Mouse (Mus musculus): ENCODE results near the gene Ksr2. TPM values are rescaled to one million over a fixed set of nuclear protein-coding genes. Genes with fewer than 3 reads are reported as not detected.

The Ksr2 gene
- polyA plus RNA-seq, 1 experiment from 2014 or later, result 0.19 TPM

DNA sequence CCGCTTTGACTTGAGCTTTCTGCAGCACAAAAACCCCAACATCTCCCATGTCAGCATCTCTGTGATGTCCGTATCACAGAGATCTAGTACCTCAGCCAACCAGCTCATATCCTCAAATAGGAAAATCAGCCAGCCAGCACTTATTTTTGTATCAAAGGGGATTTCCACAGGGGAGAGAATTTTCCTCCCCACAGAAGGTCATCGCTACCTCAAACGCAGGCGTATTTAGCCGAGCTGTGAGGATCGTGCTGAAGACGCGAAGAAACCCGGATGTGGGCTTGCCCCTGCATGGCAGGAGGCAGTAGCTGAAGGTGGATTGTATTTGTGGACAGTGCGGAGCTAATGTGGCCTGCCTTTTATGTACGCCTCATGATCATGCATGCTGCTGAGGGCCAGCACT is 67.8 kb downstream of the Ksr2 start:
- Histone ChIP-seq H3K4me2 (no peak overlapping the region), H3K36me3 (ENCODE audit: control insufficient read depth, insufficient read depth, low read length) (no peaks in the 10 kb centered on the region), H3K27ac (ENCODE audit: low read depth, low read length) (no peak overlapping the region), H3K9ac (ENCODE audit: low read depth, low read length) (no peak overlapping the region), H3K4me3 (ENCODE audit: low read depth, low read length) (no peak overlapping the region), H3K27me3 (ENCODE audit: control insufficient read depth, insufficient read depth, low read length) (no peaks in the 10 kb centered on the region), H3K9me3 (replicated peaks; ENCODE audit: control insufficient read depth, low read length) (no peaks in the 10 kb centered on the region), H3K4me1 (ENCODE audit: control insufficient read depth, insufficient read depth, low read length) (no peaks in the 10 kb centered on the region)
- no peak for ATAC-seq (replicated peaks; ENCODE audit: insufficient number of reproducible peaks, low FRiP score, low TSS enrichment)
- 80% methylated on average over 12 of the region's 12 CpGs for WGBS (ENCODE audit: insufficient replicate concordance)

- Histone ChIP-seq H3K4me2 (no peak overlapping the region), H3K27ac (ENCODE audit: low read depth, low read length) (no peak overlapping the region), H3K4me1 (ENCODE audit: control insufficient read depth, insufficient read depth, low read length) (no peaks in the 10 kb centered on the region), H3K36me3 (ENCODE audit: control insufficient read depth, insufficient read depth, low read length) (no peaks in the 10 kb centered on the region), H3K4me3 (ENCODE audit: low read depth, low read length) (no peak overlapping the region), H3K9ac (ENCODE audit: low read depth, low read length) (no peak overlapping the region), H3K9me3 (replicated peaks; ENCODE audit: control insufficient read depth, low read length) (no peaks in the 10 kb centered on the region), H3K27me3 (ENCODE audit: control insufficient read depth, insufficient read depth, low read length) (no peaks in the 10 kb centered on the region)
- 60% methylated on average over 11 of the region's 11 CpGs for WGBS (ENCODE audit: insufficient replicate concordance)
- ATAC-seq (replicated peaks; ENCODE audit: insufficient number of reproducible peaks, low FRiP score, low TSS enrichment), result no peak
Observed at GRCm38 (mm10) chr5:117482013-117482412, 68.2 kb downstream of the Ksr2 start.

GRCm38 (mm10) chr5:117485411-117485810 is 71.6 kb downstream of the Ksr2 start:
- no peak overlapping the region for H3K9ac ChIP-seq (ENCODE audit: low read depth, low read length)
- WGBS (ENCODE audit: insufficient replicate concordance), result 58% methylated on average over 6 of the region's 6 CpGs
- no peak overlapping the region for H3K4me2 ChIP-seq
- no peaks in the 10 kb centered on the region for H3K27me3 ChIP-seq (ENCODE audit: control insufficient read depth, insufficient read depth, low read length)
- no peaks in the 10 kb centered on the region for H3K9me3 ChIP-seq (replicated peaks; ENCODE audit: control insufficient read depth, low read length)
- no peak overlapping the region for H3K27ac ChIP-seq (ENCODE audit: low read depth, low read length)
- H3K36me3 ChIP-seq (ENCODE audit: control insufficient read depth, insufficient read depth, low read length), result no peaks in the 10 kb centered on the region
- H3K4me1 ChIP-seq (ENCODE audit: control insufficient read depth, insufficient read depth, low read length), result no peaks in the 10 kb centered on the region
- no peak for ATAC-seq (replicated peaks; ENCODE audit: insufficient number of reproducible peaks, low FRiP score, low TSS enrichment)
- no peak overlapping the region for H3K4me3 ChIP-seq (ENCODE audit: low read depth, low read length)

GRCm38 (mm10) chr5:117486092-117486491 is 72.3 kb downstream of the Ksr2 start:
- ATAC-seq (replicated peaks; ENCODE audit: insufficient number of reproducible peaks, low FRiP score, low TSS enrichment), result no peak
- H3K4me1 ChIP-seq (ENCODE audit: control insufficient read depth, insufficient read depth, low read length), result no peaks in the 10 kb centered on the region

DNA sequence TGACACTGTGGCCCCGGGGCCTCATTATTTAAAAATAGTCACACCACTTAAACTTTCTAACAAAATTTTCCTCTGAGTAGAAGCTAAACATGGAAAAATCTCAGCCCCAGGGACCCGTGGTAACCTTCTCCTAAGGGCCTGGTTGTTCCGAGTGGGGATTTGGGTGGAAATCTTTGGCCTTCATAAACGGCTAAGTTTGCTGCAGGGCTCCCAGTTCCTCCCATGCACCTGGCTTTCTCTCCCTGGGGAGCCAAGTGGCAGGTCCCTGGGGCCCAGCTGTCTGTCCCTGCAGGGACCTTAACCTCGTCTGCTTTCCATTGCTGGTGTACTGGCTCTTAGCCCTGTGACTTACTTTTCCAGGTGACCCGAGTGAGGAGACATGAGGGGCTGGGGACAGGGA is 74.4 kb downstream of the Ksr2 start:
- ATAC-seq (replicated peaks; ENCODE audit: insufficient number of reproducible peaks, low FRiP score, low TSS enrichment), result no peak
- H3K4me3 ChIP-seq (ENCODE audit: low read depth, low read length), result no peak overlapping the region
- no peak overlapping the region for H3K4me2 ChIP-seq

More at GRCm38 (mm10) chr5:117486092-117486491, 72.3 kb downstream of the Ksr2 start:
- Histone ChIP-seq H3K36me3 (ENCODE audit: control insufficient read depth, insufficient read depth, low read length) (no peaks in the 10 kb centered on the region), H3K27ac (ENCODE audit: low read depth, low read length) (no peak overlapping the region), H3K9ac (ENCODE audit: low read depth, low read length) (no peak overlapping the region), H3K4me3 (ENCODE audit: low read depth, low read length) (no peak overlapping the region), H3K4me2 (no peak overlapping the region), H3K9me3 (replicated peaks; ENCODE audit: control insufficient read depth, low read length) (no peaks in the 10 kb centered on the region), H3K27me3 (ENCODE audit: control insufficient read depth, insufficient read depth, low read length) (no peaks in the 10 kb centered on the region)
- WGBS (ENCODE audit: insufficient replicate concordance), result 64% methylated on average over 7 of the region's 7 CpGs

DNA sequence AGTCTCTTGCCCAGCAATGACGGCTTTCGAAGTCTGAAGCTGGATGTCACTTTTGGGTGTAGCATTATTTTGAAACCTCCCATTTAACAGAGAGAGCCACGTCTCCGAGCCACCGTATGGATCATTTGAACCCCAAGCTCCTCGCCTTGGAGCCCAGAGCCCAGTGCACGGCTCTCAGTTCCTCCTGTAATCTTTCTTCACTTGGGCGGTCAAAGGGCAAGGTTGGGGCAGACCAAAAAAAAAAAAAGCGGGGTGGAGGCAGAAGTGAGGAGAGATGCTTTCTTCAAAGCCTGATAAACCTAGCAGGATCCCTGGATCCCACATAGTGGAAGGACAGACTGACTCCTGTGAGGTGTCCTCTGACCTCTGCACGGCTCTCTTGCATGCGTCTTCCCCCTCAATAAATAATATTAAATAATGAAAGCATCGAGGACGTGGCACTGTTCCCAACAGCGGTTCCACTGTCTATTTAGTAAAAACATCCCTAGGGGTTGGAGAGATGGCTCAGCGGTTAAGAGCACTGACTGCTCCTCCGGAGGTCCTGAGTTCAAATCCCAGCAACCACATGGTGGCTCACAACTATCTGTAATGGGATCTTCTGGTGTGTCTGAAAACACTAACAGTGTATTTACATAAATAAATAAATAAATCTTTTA is 75.0 kb downstream of the Ksr2 start:
- Histone ChIP-seq H3K27ac (ENCODE audit: low read depth, low read length) (no peak overlapping the region), H3K9me3 (replicated peaks; ENCODE audit: control insufficient read depth, low read length) (no peaks in the 10 kb centered on the region), H3K4me2 (no peak overlapping the region), H3K4me3 (ENCODE audit: low read depth, low read length) (no peak overlapping the region), H3K27me3 (ENCODE audit: control insufficient read depth, insufficient read depth, low read length) (no peaks in the 10 kb centered on the region), H3K9ac (ENCODE audit: low read depth, low read length) (no peak overlapping the region), H3K4me1 (ENCODE audit: control insufficient read depth, insufficient read depth, low read length) (0 out of 2 replicates have a peak, but pooled peaks cover 11% of the 10 kb centered on the region), H3K36me3 (ENCODE audit: control insufficient read depth, insufficient read depth, low read length) (no peaks in the 10 kb centered on the region)
- WGBS (ENCODE audit: insufficient replicate concordance), result 81% methylated on average over 16 of the region's 16 CpGs
- no peak for ATAC-seq (replicated peaks; ENCODE audit: insufficient number of reproducible peaks, low FRiP score, low TSS enrichment)

More for the DNA sequence above, 74.4 kb downstream of the Ksr2 start:
- 75% methylated on average over 6 of the region's 6 CpGs for WGBS (ENCODE audit: insufficient replicate concordance)
- Histone ChIP-seq H3K27me3 (ENCODE audit: control insufficient read depth, insufficient read depth, low read length) (no peaks in the 10 kb centered on the region), H3K27ac (ENCODE audit: low read depth, low read length) (no peak overlapping the region), H3K4me1 (ENCODE audit: control insufficient read depth, insufficient read depth, low read length) (0 out of 2 replicates have a peak, but pooled peaks cover 5% of the 10 kb centered on the region), H3K9me3 (replicated peaks; ENCODE audit: control insufficient read depth, low read length) (no peaks in the 10 kb centered on the region), H3K9ac (ENCODE audit: low read depth, low read length) (no peak overlapping the region), H3K36me3 (ENCODE audit: control insufficient read depth, insufficient read depth, low read length) (no peaks in the 10 kb centered on the region)

- ATAC-seq (replicated peaks; ENCODE audit: insufficient number of reproducible peaks, low FRiP score, low TSS enrichment), result peak; percentile 37; the same call in 1 of the 2 replicates
- Histone ChIP-seq H3K4me3 (ENCODE audit: low read depth, low read length) (no peak overlapping the region), H3K27ac (ENCODE audit: low read depth, low read length) (no peak overlapping the region), H3K4me2 (peak overlapping the region; percentile 45), H3K36me3 (ENCODE audit: control insufficient read depth, insufficient read depth, low read length) (no peaks in the 10 kb centered on the region), H3K4me1 (ENCODE audit: control insufficient read depth, insufficient read depth, low read length) (0 out of 2 replicates have a peak, but pooled peaks cover 11% of the 10 kb centered on the region), H3K9me3 (replicated peaks; ENCODE audit: control insufficient read depth, low read length) (no peaks in the 10 kb centered on the region), H3K9ac (ENCODE audit: low read depth, low read length) (no peak overlapping the region), H3K27me3 (ENCODE audit: control insufficient read depth, insufficient read depth, low read length) (no peaks in the 10 kb centered on the region)
- WGBS (ENCODE audit: insufficient replicate concordance), result 22% methylated on average over 31 of the region's 31 CpGs
Observed at GRCm38 (mm10) chr5:117492933-117493863, 79.4 kb downstream of the Ksr2 start.

DNA sequence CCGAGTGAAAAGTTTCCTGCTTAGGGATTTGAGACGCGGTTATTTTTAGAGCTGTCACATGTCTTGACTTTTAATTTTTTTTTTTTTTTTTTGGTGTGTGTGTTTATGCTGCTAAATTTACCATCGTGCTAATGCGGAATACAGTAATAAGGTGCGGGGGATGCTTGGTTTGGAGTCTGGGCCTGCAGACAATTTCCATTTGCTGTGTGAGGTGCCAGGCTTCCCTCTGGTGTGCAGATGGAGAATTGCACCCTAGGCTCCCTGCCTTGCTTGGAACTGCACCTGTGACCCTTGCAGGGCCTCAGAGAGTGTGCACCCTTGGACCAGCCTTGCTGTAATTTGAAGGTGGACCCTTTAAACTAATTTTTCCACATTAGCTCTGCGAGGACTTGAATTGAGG is 80.1 kb downstream of the Ksr2 start:
- Histone ChIP-seq H3K27me3 (ENCODE audit: control insufficient read depth, insufficient read depth, low read length) (no peaks in the 10 kb centered on the region), H3K4me3 (ENCODE audit: low read depth, low read length) (no peak overlapping the region), H3K4me2 (peak overlapping the region; percentile 45), H3K27ac (ENCODE audit: low read depth, low read length) (no peak overlapping the region), H3K36me3 (ENCODE audit: control insufficient read depth, insufficient read depth, low read length) (no peaks in the 10 kb centered on the region), H3K9ac (ENCODE audit: low read depth, low read length) (no peak overlapping the region), H3K4me1 (ENCODE audit: control insufficient read depth, insufficient read depth, low read length) (0 out of 2 replicates have a peak, but pooled peaks cover 11% of the 10 kb centered on the region), H3K9me3 (replicated peaks; ENCODE audit: control insufficient read depth, low read length) (no peaks in the 10 kb centered on the region)
- 27% methylated on average over 7 of the region's 7 CpGs for WGBS (ENCODE audit: insufficient replicate concordance)
- ATAC-seq (replicated peaks; ENCODE audit: insufficient number of reproducible peaks, low FRiP score, low TSS enrichment), result 0 out of 2 replicates have a peak, but pooled peaks have one; percentile 36
